Mouse (Mus musculus) midbrain, embryonic 13.5 days (tissue): ENCODE data around the gene Cnksr1. TPM values are rescaled to one million over a fixed set of nuclear protein-coding genes. Genes with fewer than 3 reads are reported as not detected.
"Not testable (repeated sequence)": the region's sequence is repeated elsewhere in the genome, so short reads cannot be mapped to it uniquely, and the experiment has no call there.

ENCODE experiments used
- ATAC-seq: fragments of 200-750 bp; cut with Nextera tagmentation; 2 replicates; pipeline ENCODE4 v1.8.0; 2017; ENCODE audit warnings: mild to moderate bottlenecking, moderate TSS enrichment, moderate library complexity
- H3K27ac ChIP-seq: fragments of 300-500 bp; sonication (generic); 2 replicates; pipeline ENCODE4 v1.5.1; 2015; ENCODE audit warnings: inconsistent platforms, mild to moderate bottlenecking, moderate library complexity
- H3K27me3 ChIP-seq: fragments of 300-500 bp; sonication (generic); 2 replicates; pipeline ENCODE4 v1.6.1; 2015; ENCODE audit warnings: mild to moderate bottlenecking, inconsistent platforms
- H3K36me3 ChIP-seq: fragments of 300-500 bp; sonication (generic); 2 replicates; pipeline ENCODE4 v1.6.1; 2015; ENCODE audit warnings: mild to moderate bottlenecking, inconsistent platforms
- H3K4me1 ChIP-seq: fragments of 300-500 bp; sonication (generic); replicated peaks from 2 replicates; pipeline ENCODE4 v1.6.1; 2015; ENCODE audit warnings: inconsistent platforms
- H3K4me2 ChIP-seq: fragments of 300-500 bp; sonication (generic); replicated peaks from 2 replicates; pipeline ENCODE4 v1.6.1; 2015; ENCODE audit warnings: moderate library complexity, mild to moderate bottlenecking, inconsistent platforms
- H3K4me3 ChIP-seq: fragments of 300-500 bp; sonication (generic); replicated peaks from 2 replicates; pipeline ENCODE4 v1.5.1; 2015; ENCODE audit warnings: mild to moderate bottlenecking, inconsistent platforms
- H3K9ac ChIP-seq: fragments of 300-500 bp; sonication (generic); replicated peaks from 2 replicates; pipeline ENCODE4 v1.6.1; 2015; ENCODE audit warnings: mild to moderate bottlenecking, inconsistent platforms
- H3K9me3 ChIP-seq: fragments of 300-500 bp; sonication (generic); 2 replicates; pipeline ENCODE4 v1.6.1; 2016; ENCODE audit warnings: mild to moderate bottlenecking, inconsistent platforms
- WGBS: fragments of 180-500 bp; shearing (Covaris S2); methylation state at CpG from one replicate; pipeline ENCODE4 v1.1.7; 2015; 5-methylcytosine and 5-hydroxymethylcytosine counted together
- polyA plus RNA-seq: library from polyadenylated mRNA; unstranded; fragments of >200 nt; fragmentation: Nextera tagmentation; extraction: Ambion mirVana; gene quantifications from 2 replicates; pipeline ENCODE4 v1.2.1, GENCODE M21; 2015

The Cnksr1 gene
- 0.15 and 0.20 TPM in 2 replicates for polyA plus RNA-seq

- H3K27ac ChIP-seq = no peak within 1 kb of the TSS
- peaks cover 25% of the 10 kb centered on the region for H3K27me3 ChIP-seq
- no peak within 1 kb of the TSS for H3K9ac ChIP-seq
- no peaks in the 10 kb centered on the region for H3K36me3 ChIP-seq
- H3K4me3 ChIP-seq = no peak within 1 kb of the TSS
- H3K4me1 ChIP-seq = peaks cover 5% of the 10 kb centered on the region; the same call in 1 of the 2 replicates
- H3K9me3 ChIP-seq = no peaks in the 10 kb centered on the region
- 0 out of 2 replicates have a peak, but pooled peaks have one; percentile 30 for ATAC-seq
- WGBS = 5% methylated on average over 18 of the region's 18 CpGs
- peak within 1 kb of the TSS; percentile 15; the same call in 1 of the 2 replicates for H3K4me2 ChIP-seq
Observed at GRCm38 (mm10) chr4:134238279-134238651, at the start of gene Cnksr1. TSS of gene Cnksr1 (minus strand) at chr4:134238399.

GRCm38 (mm10) chr4:134287575-134288025 lies 49.4 kb upstream of the Cnksr1 start, which contains the start of gene Pdik1l:
TSS of gene Pdik1l (minus strand) at chr4:134287895.
- ATAC-seq = peak; percentile 84
- Histone ChIP-seq H3K27me3 (peaks cover 3% of the 10 kb centered on the region; the same call in 1 of the 2 replicates), H3K4me1 (peaks cover 28% of the 10 kb centered on the region), H3K27ac (peak within 1 kb of the TSS; percentile 100), H3K9ac (peak within 1 kb of the TSS; percentile 100), H3K9me3 (no peaks in the 10 kb centered on the region), H3K4me3 (peak within 1 kb of the TSS; percentile 93), H3K36me3 (peaks cover 18% of the 10 kb centered on the region), H3K4me2 (peak within 1 kb of the TSS; percentile 96)
- WGBS = under 1% methylated on average over 39 of the region's 43 CpGs

- ATAC-seq = peak; percentile 97
Observed at GRCm38 (mm10) chr4:134287168-134287564, 49.0 kb upstream of the Cnksr1 start.

GRCm38 (mm10) chr4:134286226-134287167 lies 48.3 kb upstream of the Cnksr1 start:
- H3K9ac ChIP-seq = peak overlapping the region; percentile 100
- ATAC-seq = no peak; the same call in 1 of the 2 replicates
- H3K4me2 ChIP-seq = peak overlapping the region; percentile 96
- peaks cover 28% of the 10 kb centered on the region for H3K4me1 ChIP-seq
- H3K9me3 ChIP-seq = no peaks in the 10 kb centered on the region
- peaks cover 25% of the 10 kb centered on the region for H3K36me3 ChIP-seq
- peak overlapping the region; percentile 100 for H3K27ac ChIP-seq
- WGBS = 4% methylated on average over 54 of the region's 59 CpGs
- H3K27me3 ChIP-seq = no peaks in the 10 kb centered on the region
- peak overlapping the region; percentile 93 for H3K4me3 ChIP-seq

More at GRCm38 (mm10) chr4:134287168-134287564, 49.0 kb upstream of the Cnksr1 start:
- Histone ChIP-seq H3K4me3 (peak overlapping the region; percentile 93), H3K27ac (peak overlapping the region; percentile 100), H3K9me3 (no peaks in the 10 kb centered on the region), H3K9ac (peak overlapping the region; percentile 100), H3K4me1 (peaks cover 28% of the 10 kb centered on the region), H3K36me3 (peaks cover 20% of the 10 kb centered on the region), H3K27me3 (no peaks in the 10 kb centered on the region), H3K4me2 (peak overlapping the region; percentile 96)
- under 1% methylated on average over 57 of the region's 59 CpGs for WGBS

- ATAC-seq = no peak
- H3K36me3 ChIP-seq = peaks cover 38% of the 10 kb centered on the region
- H3K27ac ChIP-seq = no peak overlapping the region
- H3K4me2 ChIP-seq = no peak overlapping the region
- no peaks in the 10 kb centered on the region for H3K27me3 ChIP-seq
- H3K4me1 ChIP-seq = peaks cover 28% of the 10 kb centered on the region
- H3K9ac ChIP-seq = no peak overlapping the region
- no peak overlapping the region for H3K4me3 ChIP-seq
- H3K9me3 ChIP-seq = no peaks in the 10 kb centered on the region
- WGBS = 93% methylated on average over 2 of the region's 2 CpGs
Observed at GRCm38 (mm10) chr4:134284942-134285341, 46.7 kb upstream of the Cnksr1 start.

GRCm38 (mm10) chr4:134273417-134274345 lies 35.5 kb upstream of the Cnksr1 start:
- 7% methylated on average over 14 of the region's 14 CpGs for WGBS
- H3K27me3 ChIP-seq = no peaks in the 10 kb centered on the region
- no peak overlapping the region for H3K27ac ChIP-seq
- H3K4me1 ChIP-seq = no peaks in the 10 kb centered on the region
- H3K4me2 ChIP-seq = no peak overlapping the region
- H3K9me3 ChIP-seq = no peaks in the 10 kb centered on the region
- no peak overlapping the region for H3K9ac ChIP-seq
- ATAC-seq = no peak
- no peak overlapping the region for H3K4me3 ChIP-seq
- H3K36me3 ChIP-seq = peaks cover 21% of the 10 kb centered on the region

- WGBS = 37% methylated on average over 13 of the region's 13 CpGs
- Histone ChIP-seq H3K4me2 (no peak overlapping the region), H3K4me3 (no peak overlapping the region), H3K27me3 (no peaks in the 10 kb centered on the region), H3K9ac (no peak overlapping the region), H3K4me1 (no peaks in the 10 kb centered on the region), H3K9me3 (no peaks in the 10 kb centered on the region), H3K27ac (no peak overlapping the region), H3K36me3 (peaks cover 14% of the 10 kb centered on the region)
- ATAC-seq = no peak
Observed at GRCm38 (mm10) chr4:134272731-134273416, 34.7 kb upstream of the Cnksr1 start.

- H3K4me2 ChIP-seq = no peak overlapping the region
- no peaks in the 10 kb centered on the region for H3K4me1 ChIP-seq
- H3K36me3 ChIP-seq = peaks cover 5% of the 10 kb centered on the region
- H3K9ac ChIP-seq = no peak overlapping the region
- no peak overlapping the region for H3K27ac ChIP-seq
- no peaks in the 10 kb centered on the region for H3K9me3 ChIP-seq
- 85% methylated on average over 7 of the region's 7 CpGs for WGBS
- no peak for ATAC-seq
- H3K4me3 ChIP-seq = no peak overlapping the region
- H3K27me3 ChIP-seq = no peaks in the 10 kb centered on the region
Observed at GRCm38 (mm10) chr4:134271979-134272378, 33.8 kb upstream of the Cnksr1 start.

GRCm38 (mm10) chr4:134269622-134270021 lies 31.4 kb upstream of the Cnksr1 start:
- H3K9me3 ChIP-seq, H3K4me3 ChIP-seq, H3K27me3 ChIP-seq, H3K36me3 ChIP-seq, H3K4me2 ChIP-seq, ATAC-seq, H3K9ac ChIP-seq, H3K27ac ChIP-seq, H3K4me1 ChIP-seq: not testable (repeated sequence)

- no peak overlapping the region for H3K27ac ChIP-seq
- H3K4me1 ChIP-seq = no peaks in the 10 kb centered on the region
- H3K27me3 ChIP-seq = no peaks in the 10 kb centered on the region
- no peak overlapping the region for H3K9ac ChIP-seq
- H3K36me3 ChIP-seq = no peaks in the 10 kb centered on the region
- no peak overlapping the region for H3K4me2 ChIP-seq
- no peak for ATAC-seq
- no peak overlapping the region for H3K4me3 ChIP-seq
- no peaks in the 10 kb centered on the region for H3K9me3 ChIP-seq
- 86% methylated on average over 19 of the region's 19 CpGs for WGBS
Observed at GRCm38 (mm10) chr4:134268102-134268655, 30.0 kb upstream of the Cnksr1 start.
